Mouse (Mus musculus) liver, embryonic 14.5 days (tissue): ENCODE data around the gene Pxdc1. TPM values are rescaled to one million over a fixed set of nuclear protein-coding genes. Genes with fewer than 3 reads are reported as not detected.
A peak's percentile ranks its signal among the peaks of the same experiment; 100 is the strongest.

ENCODE experiments used
- ATAC-seq: fragments of 200-750 bp; cut with Nextera tagmentation; 2 replicates; pipeline ENCODE4 v1.8.0; 2017; ENCODE audit warnings: moderate number of reproducible peaks, mild to moderate bottlenecking, moderate library complexity; ENCODE audit not compliant: insufficient read depth
- DNase-seq, 3 experiments: peaks; one replicate each; pipeline ENCODE4 v3.0.0-alpha.2; 2012 to 2013; ENCODE audit warnings: low read depth in 3 of 3, low spot score in 3 of 3
- H3K27ac ChIP-seq: fragments of 300-500 bp; sonication (generic); 2 replicates; pipeline ENCODE4 v1.5.1; 2014; ENCODE audit warnings: moderate library complexity, mild to moderate bottlenecking, control low read depth, inconsistent platforms
- H3K27me3 ChIP-seq: fragments of 300-500 bp; sonication (generic); 2 replicates; pipeline ENCODE4 v1.6.1; 2014; ENCODE audit warnings: mild to moderate bottlenecking, low read length, moderate library complexity; ENCODE audit not compliant: control insufficient read depth, insufficient read depth
- H3K36me3 ChIP-seq: fragments of 300-500 bp; sonication (generic); replicated peaks from 2 replicates; pipeline ENCODE4 v1.6.1; 2014; ENCODE audit warnings: low read depth; ENCODE audit not compliant: control insufficient read depth, insufficient read depth
- H3K4me1 ChIP-seq, 2 experiments: fragments of 200-500 bp in 1 of 2; fragments of 300-500 bp in 1 of 2; sonication (generic) in 1 of 2; replicated peaks; 2 replicates each; pipeline ENCODE4 v1.6.1; 2012 to 2014; ENCODE audit warnings: antibody characterized with exemption in 1 of 2, inconsistent platforms in 1 of 2, low read length in 1 of 2; ENCODE audit not compliant: control insufficient read depth in 2 of 2, insufficient read depth in 2 of 2
- H3K4me2 ChIP-seq: fragments of 300-500 bp; sonication (generic); 2 replicates; pipeline ENCODE4 v1.6.1; 2014; ENCODE audit warnings: low read depth, mild to moderate bottlenecking, control low read depth, moderate library complexity
- H3K4me3 ChIP-seq, 2 experiments: fragments of 200-500 bp in 1 of 2; fragments of 300-500 bp in 1 of 2; sonication (generic) in 1 of 2; 2 replicates each; pipeline ENCODE4 v1.5.1; 2012 to 2014; ENCODE audit warnings: low read depth in 2 of 2, low read length in 2 of 2, mild to moderate bottlenecking in 2 of 2, control low read depth in 1 of 2, inconsistent platforms in 1 of 2, moderate library complexity in 1 of 2; ENCODE audit not compliant: insufficient read depth in 1 of 2
- H3K9ac ChIP-seq: fragments of 300-500 bp; sonication (generic); replicated peaks from 2 replicates; pipeline ENCODE4 v1.6.1; 2014; ENCODE audit warnings: mild to moderate bottlenecking, control low read depth, moderate library complexity
- H3K9me3 ChIP-seq: fragments of 300-500 bp; sonication (generic); 2 replicates; pipeline ENCODE4 v1.6.1; 2016; ENCODE audit warnings: low read length, mixed read lengths; ENCODE audit not compliant: control insufficient read depth
- CTCF ChIP-seq: IDR thresholded peaks from 2 replicates; pipeline ENCODE4 v1.5.1; 2016; ENCODE audit warnings: antibody characterized with exemption, low read depth, control low read depth
- EP300 ChIP-seq: IDR thresholded peaks from 2 replicates; pipeline ENCODE4 v1.6.1; 2016; ENCODE audit warnings: antibody characterized with exemption, low read depth
- WGBS: fragments of 180-500 bp; shearing (Covaris S2); extraction: QIAGEN DNeasy Blood & Tissue Kit; methylation state at CpG from one replicate; pipeline ENCODE4 v1.1.7; 2014; ENCODE audit not compliant: insufficient replicate concordance; 5-methylcytosine and 5-hydroxymethylcytosine counted together
- polyA plus RNA-seq, 2 experiments: library from polyadenylated mRNA; depleted of rRNA in 1 of 2; stranded (reverse) in 1 of 2; unstranded in 1 of 2; fragments of >200 nt; fragmentation: Nextera tagmentation in 1 of 2; extraction: Ambion mirVana in 1 of 2; gene quantifications; 2 replicates each; pipeline versions ENCODE4 v1.2.1 to v1.2.3; 2012 to 2014

The Pxdc1 gene
- polyA plus RNA-seq, 2 experiments: 8.1 to 9.3 TPM

- 53% methylated on average over 6 of the region's 6 CpGs for WGBS
- ATAC-seq (no peak), DNase-seq (no peak)
- Histone ChIP-seq H3K9me3 (no peaks in the 10 kb centered on the region), H3K27ac (no peak overlapping the region), H3K9ac (no peak overlapping the region), H3K36me3 (no peaks in the 10 kb centered on the region), H3K4me1 (no peaks in the 10 kb centered on the region; a peak in 1 of 4 replicates), H3K4me2 (no peak overlapping the region), H3K27me3 (no peaks in the 10 kb centered on the region), H3K4me3 (no peak overlapping the region)
- TF ChIP-seq EP300 (no peak), CTCF (no peak)
These were observed 10.5 kb upstream of the Pxdc1 start for GRCm38 (mm10) chr13:34663762-34664161.

- WGBS: 32% methylated on average over 4 of the region's 4 CpGs
- H3K36me3 ChIP-seq: no peaks in the 10 kb centered on the region
- no peak overlapping the region for H3K4me3 ChIP-seq
- no peak overlapping the region for H3K9ac ChIP-seq
- H3K4me1 ChIP-seq: peaks cover 0 to 2% of the 10 kb centered on the region in 2 experiments; a peak in 2 of 4 replicates
- DNase-seq (no peak), ATAC-seq (no peak)
- H3K4me2 ChIP-seq: no peak overlapping the region
- H3K27me3 ChIP-seq: peaks cover under 1% of the 10 kb centered on the region; the same call in 1 of the 2 replicates
- TF ChIP-seq EP300 (no peak), CTCF (no peak)
- no peak overlapping the region for H3K27ac ChIP-seq
- H3K9me3 ChIP-seq: no peaks in the 10 kb centered on the region
These were observed 6.2 kb upstream of the Pxdc1 start for GRCm38 (mm10) chr13:34659507-34659906.

GRCm38 (mm10) chr13:34656351-34656750, 3.1 kb upstream of the Pxdc1 start:
- Histone ChIP-seq H3K27ac (no peak overlapping the region), H3K9ac (no peak overlapping the region), H3K36me3 (no peaks in the 10 kb centered on the region), H3K9me3 (no peaks in the 10 kb centered on the region), H3K4me1 (peaks cover 0 to 2% of the 10 kb centered on the region in 2 experiments; a peak in 2 of 4 replicates), H3K27me3 (peaks cover 32% of the 10 kb centered on the region), H3K4me2 (no peak overlapping the region), H3K4me3 (no peak overlapping the region)
- no peak for TF ChIP-seq CTCF
- TF ChIP-seq EP300: no peak
- WGBS: 50% methylated on average over 5 of the region's 5 CpGs
- DNase-seq (no peak), ATAC-seq (no peak)

DNA sequence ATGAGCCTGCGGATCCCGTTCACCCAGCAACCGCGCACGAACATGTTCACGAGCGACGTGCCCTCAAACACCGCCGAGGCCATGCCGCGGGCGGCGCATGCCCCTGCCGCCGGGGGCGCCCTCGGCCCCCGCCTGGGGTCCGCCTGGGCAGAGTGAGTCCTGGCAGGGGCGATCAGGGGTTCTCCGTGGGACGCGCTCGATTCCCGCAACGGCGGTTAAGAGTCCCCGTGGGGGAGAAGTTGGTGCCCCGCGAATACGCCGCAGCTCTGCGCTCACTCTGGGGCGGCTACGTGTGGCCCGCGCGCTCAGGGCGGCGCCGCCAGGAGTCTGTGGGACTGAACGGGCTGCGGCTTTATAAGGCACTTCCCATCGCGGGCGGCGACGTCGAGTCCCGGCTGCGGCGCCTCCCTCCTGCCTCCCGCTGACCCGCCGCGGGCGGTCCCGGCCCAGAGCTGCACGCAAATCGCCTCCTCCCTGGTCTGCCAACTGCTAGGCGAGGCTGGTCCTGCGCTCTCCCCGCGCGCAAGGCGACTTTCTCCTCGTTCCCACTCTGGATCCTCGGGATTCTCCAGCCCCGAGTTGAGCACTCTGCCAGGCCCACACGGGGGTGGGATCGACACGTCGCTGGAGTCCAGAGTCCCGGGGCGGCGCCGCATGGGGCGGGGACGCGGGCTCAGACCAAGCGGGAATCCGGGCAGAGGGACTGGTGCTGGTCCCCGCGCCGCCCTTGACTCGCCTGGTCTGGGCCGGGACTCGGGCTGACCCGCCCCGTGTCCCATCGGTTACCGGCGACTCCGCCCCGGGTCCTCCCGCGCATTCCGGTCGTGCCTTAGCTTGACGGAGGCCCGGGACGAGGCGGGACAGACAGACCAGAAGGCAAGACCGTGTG, 689 bp downstream of the Pxdc1 start:
- H3K9me3 ChIP-seq: no peaks in the 10 kb centered on the region
- peak overlapping the region; percentile 48 for H3K27ac ChIP-seq
- TF ChIP-seq EP300 (no peak), CTCF (no peak)
- H3K4me3 ChIP-seq: peak overlapping the region; percentile 58 to 62
- H3K9ac ChIP-seq: peak overlapping the region; percentile 44
- under 1% methylated on average over 105 of the region's 105 CpGs for WGBS
- H3K4me1 ChIP-seq: peaks cover 0 to 3% of the 10 kb centered on the region in 2 experiments; a peak in 2 of 4 replicates
- H3K4me2 ChIP-seq: peak overlapping the region; percentile 58
- no peaks in the 10 kb centered on the region for H3K36me3 ChIP-seq
- ATAC-seq (peak; percentile 79), DNase-seq (no peak)
- H3K27me3 ChIP-seq: peaks cover 42% of the 10 kb centered on the region

DNA sequence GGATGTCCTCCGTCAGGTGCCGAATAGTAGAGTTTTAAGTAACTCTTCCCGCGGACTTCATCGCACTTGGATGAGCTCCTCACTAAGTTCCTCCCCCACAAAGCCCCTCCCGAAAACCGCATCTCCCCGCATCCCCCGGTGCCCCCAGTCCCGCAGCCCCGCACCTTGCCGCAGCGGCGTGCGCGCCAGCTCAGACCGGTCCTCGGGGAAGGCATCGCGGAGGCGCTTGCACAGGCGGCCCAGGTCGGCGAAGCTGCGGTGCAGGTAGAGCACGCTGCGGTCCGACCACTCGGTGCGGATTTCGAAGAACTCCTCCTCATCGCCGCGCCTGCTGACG, 1.3 kb downstream of the Pxdc1 start:
- under 1% methylated on average over 35 of the region's 35 CpGs for WGBS
- H3K4me1 ChIP-seq: peaks cover 0 to 3% of the 10 kb centered on the region in 2 experiments; a peak in 2 of 4 replicates
- TF ChIP-seq CTCF: no peak
- no peak for TF ChIP-seq EP300
- H3K27ac ChIP-seq: no peak overlapping the region
- ATAC-seq (no peak), DNase-seq (no peak)
- H3K27me3 ChIP-seq: peaks cover 42% of the 10 kb centered on the region
- H3K4me2 ChIP-seq: peak overlapping the region; percentile 58
- peak overlapping the region; percentile 58 to 62 for H3K4me3 ChIP-seq
- H3K9me3 ChIP-seq: no peaks in the 10 kb centered on the region
- 0 out of 2 replicates have a peak overlapping the region, but pooled peaks have one; percentile 20 for H3K9ac ChIP-seq
- H3K36me3 ChIP-seq: no peaks in the 10 kb centered on the region
